Mouse (Mus musculus) embryonic facial prominence, embryonic 11.5 days (tissue): ENCODE data around the gene D630045J12Rik. TPM values are rescaled to one million over a fixed set of nuclear protein-coding genes. Genes with fewer than 3 reads are reported as not detected.

ENCODE experiments used
- ATAC-seq: fragments of 200-750 bp; cut with Nextera tagmentation; replicated peaks from 2 replicates; pipeline ENCODE4 v1.8.0; 2017; ENCODE audit warnings: low read depth; ENCODE audit not compliant: insufficient number of reproducible peaks, low FRiP score, low TSS enrichment
- DNase-seq: peaks from one replicate; pipeline ENCODE4 v3.0.0-alpha.2; 2015; ENCODE audit warnings: low spot score
- H3K27ac ChIP-seq: fragments of 300-500 bp; sonication (generic); replicated peaks from 2 replicates; pipeline ENCODE4 v1.5.1; 2014; ENCODE audit warnings: mild to moderate bottlenecking, low read depth, low read length, control low read depth
- H3K27me3 ChIP-seq: fragments of 300-500 bp; sonication (generic); 2 replicates; pipeline ENCODE4 v1.6.1; 2014; ENCODE audit warnings: mild to moderate bottlenecking, low read length, moderate library complexity, mixed read lengths; ENCODE audit not compliant: control insufficient read depth, insufficient read depth
- H3K36me3 ChIP-seq: fragments of 300-500 bp; sonication (generic); replicated peaks from 2 replicates; pipeline ENCODE4 v1.6.1; 2014; ENCODE audit warnings: low read depth, mild to moderate bottlenecking, low read length, moderate library complexity, mixed read lengths; ENCODE audit not compliant: control insufficient read depth, insufficient read depth
- H3K4me1 ChIP-seq: fragments of 300-500 bp; sonication (generic); 2 replicates; pipeline ENCODE4 v1.6.1; 2014; ENCODE audit warnings: low read length, mixed read lengths; ENCODE audit not compliant: control insufficient read depth, insufficient read depth
- H3K4me2 ChIP-seq: fragments of 300-500 bp; sonication (generic); 2 replicates; pipeline ENCODE4 v1.6.1; 2014; ENCODE audit warnings: low read depth, mild to moderate bottlenecking, control low read depth, low read length, moderate library complexity
- H3K4me3 ChIP-seq: fragments of 300-500 bp; sonication (generic); 2 replicates; pipeline ENCODE4 v1.5.1; 2014; ENCODE audit warnings: low read depth, low read length, control low read depth
- H3K9ac ChIP-seq: fragments of 300-500 bp; sonication (generic); replicated peaks from 2 replicates; pipeline ENCODE4 v1.6.1; 2014; ENCODE audit warnings: mild to moderate bottlenecking, control low read depth, low read length
- H3K9me3 ChIP-seq: fragments of 300-500 bp; sonication (generic); replicated peaks from 2 replicates; pipeline ENCODE4 v1.6.1; 2016; ENCODE audit warnings: mild to moderate bottlenecking, low read length, inconsistent platforms, mixed read lengths; ENCODE audit not compliant: control insufficient read depth
- WGBS: fragments of 180-500 bp; shearing (Covaris S2); extraction: QIAGEN DNeasy Blood & Tissue Kit; methylation state at CpG from one replicate; pipeline ENCODE4 v1.1.7; 2014; 5-methylcytosine and 5-hydroxymethylcytosine counted together
- polyA plus RNA-seq: library from polyadenylated mRNA; unstranded; fragments of >200 nt; fragmentation: Nextera tagmentation; extraction: Ambion mirVana; gene quantifications from 2 replicates; pipeline ENCODE4 v1.2.1, GENCODE M21; 2014

The D630045J12Rik gene
- polyA plus RNA-seq, 1 experiment from 2014 or later = 8.8 TPM

DNA sequence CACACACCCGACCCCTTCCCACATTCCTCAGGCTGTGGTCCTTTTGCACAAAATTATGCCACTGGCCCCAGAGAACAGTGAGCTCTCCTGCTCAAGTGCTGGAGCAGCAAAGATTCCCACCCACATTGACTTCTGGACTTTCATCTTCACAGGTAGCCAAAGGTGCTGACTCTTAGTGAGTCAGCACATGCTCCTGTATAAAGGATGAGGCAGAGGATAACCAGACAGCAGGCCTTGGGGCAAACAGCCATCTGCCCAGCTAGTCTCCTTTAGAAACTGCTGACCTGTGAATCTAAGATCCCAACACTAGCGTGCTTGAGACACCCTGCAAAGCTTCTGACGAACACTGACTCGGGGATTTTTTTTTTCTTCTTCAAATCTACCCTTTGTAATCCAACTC lies 15.4 kb downstream of the D630045J12Rik start:
- Histone ChIP-seq H3K4me3 (no peak overlapping the region), H3K27ac (no peak overlapping the region), H3K9ac (no peak overlapping the region), H3K4me2 (no peak overlapping the region), H3K4me1 (no peaks in the 10 kb centered on the region), H3K9me3 (no peaks in the 10 kb centered on the region), H3K27me3 (no peaks in the 10 kb centered on the region), H3K36me3 (no peaks in the 10 kb centered on the region)
- DNase-seq (no peak), ATAC-seq (no peak)
- 84% methylated on average over 4 of the region's 4 CpGs for WGBS

DNA sequence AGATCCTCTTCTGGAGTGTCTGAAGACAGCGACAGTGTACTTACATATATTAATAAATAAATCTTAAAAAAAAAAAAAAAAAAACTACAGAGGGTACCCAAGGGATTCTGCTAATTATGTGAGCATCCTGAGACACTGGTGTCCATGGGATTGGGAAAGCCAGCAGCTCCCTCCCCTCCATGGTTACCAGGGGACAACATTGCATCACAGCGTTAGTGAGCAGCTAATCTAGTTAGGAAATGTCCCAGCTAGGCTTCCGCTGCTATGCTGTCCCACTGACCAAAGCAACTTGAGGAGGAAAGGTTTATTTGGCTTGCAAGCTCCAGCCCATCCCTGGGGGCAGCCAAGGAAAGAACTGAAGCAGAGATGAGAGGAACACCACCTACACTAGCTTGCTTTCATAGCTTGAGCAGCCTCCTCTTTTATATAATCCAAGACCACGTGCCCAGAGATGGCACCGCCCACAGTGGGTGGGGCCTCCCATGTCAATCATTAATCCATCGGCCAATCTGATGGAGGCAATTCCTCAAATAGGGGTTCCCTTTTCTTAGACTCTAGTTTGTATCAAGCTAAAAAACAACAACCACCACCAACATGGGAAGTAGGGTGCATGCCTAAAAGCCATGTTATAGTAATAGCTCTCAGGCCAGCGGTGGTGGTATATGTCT lies 17.7 kb downstream of the D630045J12Rik start:
- ATAC-seq = no peak
- 79% methylated on average over 7 of the region's 7 CpGs for WGBS
- H3K36me3 ChIP-seq = no peaks in the 10 kb centered on the region; the same call in 1 of the 2 replicates

DNA sequence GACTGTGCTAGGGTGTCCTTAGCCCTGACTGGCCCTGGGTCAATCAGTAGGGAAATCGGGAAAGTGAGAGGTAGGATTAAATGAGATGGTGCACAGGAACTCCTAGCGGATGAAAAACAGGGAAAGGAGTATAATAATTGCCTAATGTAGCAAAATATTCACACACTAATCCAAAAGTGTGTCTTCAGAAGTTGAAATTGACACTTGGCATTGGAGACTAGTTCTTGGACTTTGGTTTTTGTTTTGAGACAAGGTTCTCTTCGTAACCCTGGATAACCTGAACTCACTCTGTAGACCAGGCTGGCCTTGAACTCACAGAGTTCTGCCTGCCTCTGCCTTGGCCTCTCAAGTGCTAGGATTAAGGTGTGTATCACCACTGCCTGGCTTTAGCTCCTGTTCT lies 20.0 kb downstream of the D630045J12Rik start:
- Histone ChIP-seq H3K4me1 (0 out of 2 replicates have a peak, but pooled peaks cover 5% of the 10 kb centered on the region), H3K9me3 (no peaks in the 10 kb centered on the region), H3K27ac (no peak overlapping the region), H3K36me3 (no peaks in the 10 kb centered on the region; the same call in 1 of the 2 replicates), H3K27me3 (no peaks in the 10 kb centered on the region), H3K4me3 (no peak overlapping the region), H3K4me2 (no peak overlapping the region), H3K9ac (no peak overlapping the region)
- WGBS = 97% methylated on average over 3 of the region's 3 CpGs
- DNase-seq (no peak), ATAC-seq (no peak)

More for the DNA sequence above, 17.7 kb downstream of the D630045J12Rik start:
- Histone ChIP-seq H3K4me2 (no peak overlapping the region), H3K27me3 (no peaks in the 10 kb centered on the region), H3K4me1 (0 out of 2 replicates have a peak, but pooled peaks cover 5% of the 10 kb centered on the region), H3K9ac (no peak overlapping the region), H3K9me3 (no peaks in the 10 kb centered on the region), H3K27ac (no peak overlapping the region), H3K4me3 (no peak overlapping the region)
- no peak for DNase-seq

DNA sequence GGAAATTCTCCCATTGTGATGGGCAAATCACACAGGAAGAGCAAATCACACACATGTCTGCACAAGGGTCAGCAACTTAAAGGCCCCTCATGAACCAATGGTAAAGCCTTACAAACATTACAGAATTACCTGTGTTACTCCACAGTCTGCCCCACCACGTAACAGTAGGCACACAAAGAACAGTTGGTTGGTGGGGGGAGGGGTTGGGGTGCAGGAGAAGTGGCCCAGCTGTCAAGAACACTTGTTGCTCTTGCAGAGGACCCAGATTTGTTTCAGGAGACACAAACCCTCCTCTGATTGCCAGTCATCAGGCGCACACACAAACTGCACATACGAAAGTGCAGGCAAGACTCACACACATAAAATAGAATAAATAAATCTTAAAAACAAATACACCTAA lies 20.9 kb downstream of the D630045J12Rik start:
- Histone ChIP-seq H3K9ac (no peak overlapping the region), H3K4me1 (0 out of 2 replicates have a peak, but pooled peaks cover 5% of the 10 kb centered on the region), H3K9me3 (no peaks in the 10 kb centered on the region), H3K4me3 (no peak overlapping the region), H3K27me3 (no peaks in the 10 kb centered on the region), H3K27ac (no peak overlapping the region), H3K36me3 (no peaks in the 10 kb centered on the region; the same call in 1 of the 2 replicates), H3K4me2 (no peak overlapping the region)
- no peak for DNase-seq
- WGBS = 68% methylated on average over 3 of the region's 3 CpGs
- ATAC-seq = no peak

DNA sequence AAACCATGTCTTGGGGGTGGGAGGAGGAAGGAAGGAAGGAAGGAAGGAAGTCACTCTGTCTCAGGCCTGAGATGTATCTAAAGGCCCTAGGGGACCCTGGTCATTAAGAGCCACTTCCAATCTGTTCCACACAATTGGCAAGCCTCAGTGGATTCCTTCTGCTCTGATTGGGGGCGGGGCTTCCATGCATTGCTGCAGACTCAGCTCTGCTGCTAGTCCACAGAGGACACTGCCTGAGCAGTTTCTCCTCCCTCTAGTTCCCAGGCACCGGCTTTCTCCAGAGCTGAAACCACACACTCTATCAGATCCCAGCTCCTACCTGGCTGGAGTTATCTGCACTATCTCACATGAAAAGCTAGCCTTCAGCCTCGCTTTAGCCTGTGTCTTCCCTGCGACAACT lies 21.8 kb downstream of the D630045J12Rik start:
- 57% methylated on average over 4 of the region's 4 CpGs for WGBS
- DNase-seq = no peak
- H3K27me3 ChIP-seq = no peaks in the 10 kb centered on the region

DNA sequence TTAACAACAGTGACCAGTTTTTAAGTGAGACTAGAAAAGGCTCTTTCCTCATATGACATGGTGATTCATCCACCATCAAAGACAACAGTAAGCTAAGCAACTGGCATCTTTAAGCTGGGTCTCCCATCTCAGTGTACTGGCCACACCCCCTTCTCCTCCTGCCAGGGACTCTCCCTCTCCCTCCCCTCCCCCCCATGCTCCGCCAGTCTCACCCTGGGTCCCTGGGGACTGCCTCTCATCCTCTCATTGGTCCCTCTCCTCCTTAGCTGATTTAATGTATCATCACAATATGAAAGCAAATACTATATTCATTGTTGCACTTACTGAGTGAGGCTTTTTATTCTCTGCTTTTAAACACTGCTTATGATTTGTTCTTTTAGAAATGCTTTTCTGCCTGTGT lies 29.7 kb downstream of the D630045J12Rik start:
- Histone ChIP-seq H3K27ac (no peak overlapping the region), H3K9ac (no peak overlapping the region), H3K4me2 (no peak overlapping the region), H3K9me3 (no peaks in the 10 kb centered on the region), H3K4me3 (no peak overlapping the region), H3K27me3 (no peaks in the 10 kb centered on the region), H3K4me1 (no peaks in the 10 kb centered on the region), H3K36me3 (no peaks in the 10 kb centered on the region)
- ATAC-seq (no peak), DNase-seq (no peak)
- WGBS = 33% methylated on average over 1 of the region's 1 CpGs

More for the DNA sequence above, 21.8 kb downstream of the D630045J12Rik start:
- H3K4me3 ChIP-seq = no peak overlapping the region
- 0 out of 2 replicates have a peak, but pooled peaks cover 5% of the 10 kb centered on the region for H3K4me1 ChIP-seq
- H3K4me2 ChIP-seq = no peak overlapping the region
- H3K9me3 ChIP-seq = no peaks in the 10 kb centered on the region
- no peaks in the 10 kb centered on the region; the same call in 1 of the 2 replicates for H3K36me3 ChIP-seq
- no peak overlapping the region; the same call in 1 of the 2 replicates for H3K27ac ChIP-seq
- 0 out of 2 replicates have a peak, but pooled peaks have one; percentile 25 for ATAC-seq
- H3K9ac ChIP-seq = no peak overlapping the region

DNA sequence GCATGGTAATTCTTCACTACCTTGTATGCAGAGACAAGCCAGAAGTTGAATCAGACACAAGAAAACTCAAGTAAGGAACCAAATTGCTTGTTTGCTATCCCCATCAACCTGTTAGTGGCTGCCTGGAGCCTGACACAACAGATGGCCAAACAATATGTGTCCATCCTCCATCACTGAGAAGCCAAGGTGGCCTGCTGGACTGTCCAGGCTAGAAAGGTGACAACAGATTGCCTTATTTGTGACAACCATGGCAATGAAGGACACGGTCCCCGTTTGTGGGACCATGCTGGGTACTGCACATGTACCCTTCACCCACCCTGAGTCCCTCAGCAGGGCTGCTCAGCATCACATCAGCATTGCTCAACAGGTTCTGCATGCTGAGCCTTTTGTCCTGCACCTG lies 34.5 kb downstream of the D630045J12Rik start:
- H3K4me1 ChIP-seq = no peaks in the 10 kb centered on the region
- no peaks in the 10 kb centered on the region for H3K27me3 ChIP-seq
- no peak overlapping the region for H3K9ac ChIP-seq
- no peaks in the 10 kb centered on the region for H3K9me3 ChIP-seq
- H3K36me3 ChIP-seq = no peaks in the 10 kb centered on the region
- no peak overlapping the region for H3K4me2 ChIP-seq
- no peak overlapping the region for H3K27ac ChIP-seq
- WGBS = 94% methylated on average over 2 of the region's 2 CpGs
- no peak for ATAC-seq
- no peak for DNase-seq
- no peak overlapping the region for H3K4me3 ChIP-seq

DNA sequence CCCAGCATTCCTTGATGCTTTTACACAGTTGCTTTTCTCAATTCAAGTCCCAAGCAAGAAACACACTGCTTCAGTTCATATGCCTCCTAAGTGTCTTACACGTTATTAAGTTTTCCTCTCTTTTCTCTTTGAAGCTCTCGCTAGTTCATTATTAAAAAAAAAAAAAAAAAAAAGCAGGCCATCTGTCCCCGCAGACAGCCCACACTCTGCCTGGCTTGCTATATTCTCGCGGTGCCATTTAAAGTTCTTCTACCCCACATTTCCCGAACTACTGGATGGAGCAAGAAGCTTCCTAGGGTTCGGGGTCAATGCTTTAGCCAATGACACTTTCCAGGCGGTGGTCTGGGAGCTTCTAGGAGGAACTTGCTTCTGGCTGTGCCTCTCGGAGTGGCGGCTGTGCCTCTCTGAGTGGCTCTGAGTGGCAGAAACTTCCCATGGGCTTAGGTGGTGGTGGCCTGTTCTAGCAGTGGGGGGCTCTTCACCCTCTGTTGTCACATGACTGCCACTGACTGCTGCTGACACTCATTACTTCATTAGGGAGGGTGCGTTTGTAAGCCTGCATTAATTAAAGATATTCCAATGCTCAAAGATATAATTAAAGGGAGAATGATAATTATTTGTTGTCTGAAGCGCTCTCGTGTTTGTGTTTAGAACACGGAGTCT lies 38.2 kb downstream of the D630045J12Rik start:
- ATAC-seq (no peak), DNase-seq (no peak)
- no peak overlapping the region for H3K4me3 ChIP-seq
- no peaks in the 10 kb centered on the region for H3K36me3 ChIP-seq
- WGBS = 78% methylated on average over 14 of the region's 14 CpGs
- H3K9ac ChIP-seq = no peak overlapping the region
- H3K4me2 ChIP-seq = no peak overlapping the region
- H3K27me3 ChIP-seq = no peaks in the 10 kb centered on the region
- 0 out of 2 replicates have a peak, but pooled peaks cover 2% of the 10 kb centered on the region for H3K9me3 ChIP-seq
- H3K4me1 ChIP-seq = no peaks in the 10 kb centered on the region
- no peak overlapping the region for H3K27ac ChIP-seq
